Mouse (Mus musculus): Measurements from ENCODE around the gene Olfr434. TPM values are rescaled to one million over a fixed set of nuclear protein-coding genes. Genes with fewer than 3 reads are reported as not detected.
"Not testable (repeated sequence)": the region's sequence is repeated elsewhere in the genome, so short reads cannot be mapped to it uniquely, and the experiment has no call there.

Olfr434 gene
- not detected in 2 replicates for total RNA-seq (2015; ENCODE audit: low replicate concordance)
- not detected in 2 replicates for total RNA-seq (2017; ENCODE audit: low replicate concordance)

DNA sequence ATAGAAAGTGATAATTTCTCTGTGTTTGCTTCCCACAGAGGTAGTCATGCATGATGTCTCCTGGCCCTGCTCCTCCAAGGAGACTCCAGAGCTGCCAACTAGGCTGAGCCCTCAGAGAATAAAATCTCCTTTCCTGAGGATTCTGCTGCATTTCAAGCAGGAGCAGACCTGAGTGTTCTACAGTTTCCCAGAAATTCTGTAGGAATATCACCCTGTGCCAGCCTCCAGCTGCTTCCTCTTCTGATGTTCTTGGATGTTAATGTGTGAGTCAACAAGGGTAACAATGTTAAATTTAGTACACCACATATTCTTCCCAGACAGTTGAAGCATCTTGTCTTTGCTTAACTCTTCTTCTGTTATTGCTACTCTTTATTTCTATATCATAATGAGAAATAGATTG, at the start of gene Olfr434:
Olfr434 (plus strand) TSS at position 149 of the 400 bp plus-strand sequence.
- not testable (repeated sequence) for ATAC-seq (replicated peaks; ENCODE audit: low FRiP score, poor library complexity, severe bottlenecking)

DNA sequence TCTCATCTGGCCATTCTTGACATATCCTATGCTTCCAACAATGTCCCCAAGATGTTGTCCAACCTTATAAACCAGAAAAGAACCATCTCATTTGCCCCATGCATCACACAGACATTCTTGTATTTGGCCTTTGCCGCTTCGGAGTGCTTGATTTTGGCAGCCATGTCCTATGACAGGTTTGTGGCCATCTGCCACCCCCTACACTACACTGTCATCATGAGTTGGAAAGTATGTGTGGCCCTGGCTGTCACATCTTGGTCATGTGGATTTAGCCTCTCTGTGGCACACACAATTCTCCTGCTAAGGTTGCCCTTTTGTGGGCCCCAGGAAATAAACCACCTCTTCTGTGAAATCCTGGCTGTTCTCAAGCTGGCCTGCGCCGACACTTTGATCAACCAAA, 45.6 kb upstream of the Olfr434 start:
- ATAC-seq (replicated peaks; ENCODE audit: low FRiP score, poor library complexity, severe bottlenecking) = no peak

DNA sequence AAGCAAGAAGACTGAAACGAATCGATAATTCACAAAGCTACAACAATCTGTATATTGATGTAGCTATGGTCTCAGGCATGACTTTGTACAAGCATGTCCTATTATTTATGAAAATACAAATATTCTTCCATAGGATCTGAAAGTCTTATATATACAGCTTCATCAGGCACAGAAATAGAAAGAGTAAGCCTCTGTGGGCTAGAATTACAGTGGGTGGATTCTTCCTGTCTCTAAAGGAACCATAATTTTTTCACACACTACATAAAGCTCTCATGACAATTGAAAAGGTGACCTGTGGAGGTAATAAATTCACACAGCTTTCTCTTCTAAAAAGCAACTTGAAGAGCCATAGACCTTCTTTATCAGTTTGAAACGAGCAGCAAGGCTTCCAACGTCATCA, 41.0 kb upstream of the Olfr434 start, which contains the start of gene Olfr13:
Olfr13 (plus strand) TSS at position 301 of the 400 bp plus-strand sequence.
- ATAC-seq (replicated peaks; ENCODE audit: low FRiP score, poor library complexity, severe bottlenecking) = no peak

DNA sequence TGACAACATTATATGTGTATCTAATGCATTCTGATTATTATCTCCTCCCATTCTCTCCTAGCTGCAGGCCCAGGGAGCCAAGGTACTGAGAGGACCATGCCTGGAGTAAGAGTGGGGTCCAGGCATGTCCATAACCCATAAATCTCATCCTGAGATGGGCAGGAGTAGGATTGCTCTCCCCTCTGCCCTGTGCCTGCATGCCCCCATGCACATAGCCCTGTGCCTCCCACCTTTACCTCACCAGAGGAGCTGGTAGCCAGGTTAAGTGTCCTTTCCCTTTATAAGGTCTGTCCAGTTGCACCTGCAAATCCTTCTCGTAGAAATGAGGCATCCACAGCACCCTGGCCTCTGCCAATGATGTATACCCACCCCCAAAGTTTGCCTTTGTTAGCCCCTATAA, 34.7 kb upstream of the Olfr434 start:
- no peak for ATAC-seq (replicated peaks; ENCODE audit: low FRiP score, poor library complexity, severe bottlenecking)

DNA sequence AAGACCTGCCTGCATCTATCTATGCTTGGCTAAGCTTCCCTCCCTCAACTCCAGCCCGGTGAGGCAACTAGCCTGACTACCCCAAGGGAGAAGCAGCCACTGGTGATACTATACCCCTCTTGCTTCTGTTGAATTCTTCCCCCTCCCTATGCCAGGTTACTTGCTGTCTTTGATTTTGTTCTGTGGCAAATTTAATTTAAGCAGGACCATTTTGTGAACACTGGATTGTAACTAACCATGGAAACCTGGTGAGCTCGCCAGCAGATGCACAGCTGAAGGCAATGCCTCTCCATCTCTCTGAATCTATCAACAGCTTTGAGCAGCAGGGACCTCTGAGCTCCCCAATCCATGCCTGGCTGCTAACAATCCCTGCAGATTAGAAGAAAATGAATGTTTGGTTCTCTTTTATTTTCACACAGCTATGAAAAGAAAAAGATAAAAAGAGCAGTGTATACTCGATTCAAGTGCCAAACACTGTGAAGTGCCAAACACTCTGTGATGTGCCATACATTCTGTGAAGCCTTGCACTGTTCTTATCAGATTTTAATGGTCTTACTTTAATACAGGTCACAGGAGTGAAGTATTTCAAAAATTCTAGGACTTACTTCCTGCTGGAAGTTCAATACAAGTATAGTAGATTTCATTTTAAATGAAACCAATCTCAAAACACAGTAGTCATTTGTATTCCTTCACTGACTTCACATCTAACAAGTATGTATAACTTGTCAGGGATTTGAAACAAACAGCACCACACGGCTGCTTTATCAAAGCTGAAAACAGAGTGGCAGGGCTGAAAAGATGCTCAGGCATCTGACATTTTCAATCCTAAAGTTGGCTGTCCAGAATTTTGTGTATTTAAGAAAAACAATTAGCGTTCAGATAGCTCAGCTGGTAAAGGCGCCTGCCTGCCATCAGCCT, 34.0 kb upstream of the Olfr434 start:
- no peak for ATAC-seq (replicated peaks; ENCODE audit: low FRiP score, poor library complexity, severe bottlenecking)

DNA sequence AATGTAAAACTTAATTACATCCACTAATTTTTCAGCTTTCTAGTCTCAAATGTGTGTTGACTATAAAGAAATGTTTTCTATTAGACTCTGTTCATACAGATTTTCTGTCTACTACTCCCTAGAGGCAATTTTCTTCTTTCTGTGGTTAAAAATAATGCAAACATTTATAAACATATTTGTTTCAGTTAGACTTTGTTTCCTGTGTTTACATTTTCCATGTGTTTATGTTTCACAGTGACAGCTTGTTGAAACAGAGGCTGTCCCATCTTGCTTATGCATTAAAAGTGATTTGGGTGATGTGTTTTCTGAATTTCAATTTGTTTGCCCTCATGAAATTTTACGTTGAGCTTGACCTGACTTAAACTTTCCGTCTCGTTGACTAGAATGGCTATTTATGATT, 21.8 kb upstream of the Olfr434 start:
- ATAC-seq (replicated peaks; ENCODE audit: low FRiP score, poor library complexity, severe bottlenecking) = no peak

DNA sequence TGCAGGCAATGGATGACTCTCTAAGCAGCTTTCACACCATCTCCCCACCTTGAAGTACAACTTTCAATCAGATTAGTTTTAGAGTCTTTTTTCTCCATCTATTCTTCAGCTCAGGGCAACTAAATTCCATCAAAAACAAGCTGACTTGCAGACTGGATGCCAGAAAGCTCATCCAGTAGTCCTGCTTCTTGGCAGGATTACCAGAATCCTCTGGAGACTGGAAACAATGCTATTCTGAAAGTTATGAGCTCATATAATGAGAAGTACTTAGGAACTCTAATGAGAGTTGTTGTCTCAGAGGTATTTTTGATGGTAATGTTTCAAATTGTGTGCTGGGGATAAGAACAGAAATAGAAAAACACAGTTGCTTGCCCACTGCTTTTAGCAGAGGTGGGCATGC, 16.0 kb upstream of the Olfr434 start, which contains the start of gene Olfr435:
Olfr435 (plus strand) TSS at position 366 of the 400 bp plus-strand sequence.
- no peak for ATAC-seq (replicated peaks; ENCODE audit: low FRiP score, poor library complexity, severe bottlenecking)

DNA sequence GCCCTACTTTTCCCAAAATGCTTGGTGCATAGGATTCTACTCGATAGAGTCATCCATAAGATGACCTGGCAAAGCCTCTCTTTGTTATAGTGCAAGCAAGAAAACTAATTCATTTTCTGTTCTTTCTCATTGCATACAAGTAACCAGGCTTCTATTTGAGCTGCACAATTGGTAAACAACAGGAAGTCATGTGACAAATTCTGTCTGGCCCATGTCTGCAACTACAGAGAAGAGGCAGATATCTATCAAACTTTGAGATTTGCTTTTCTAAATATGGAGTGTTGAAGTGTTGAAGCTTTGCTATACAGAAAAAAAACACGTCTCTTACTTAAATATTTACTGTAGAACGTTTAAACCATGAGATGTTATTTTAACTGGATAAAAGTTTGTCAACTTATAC, 14.7 kb upstream of the Olfr434 start:
- ATAC-seq (replicated peaks; ENCODE audit: low FRiP score, poor library complexity, severe bottlenecking) = no peak

DNA sequence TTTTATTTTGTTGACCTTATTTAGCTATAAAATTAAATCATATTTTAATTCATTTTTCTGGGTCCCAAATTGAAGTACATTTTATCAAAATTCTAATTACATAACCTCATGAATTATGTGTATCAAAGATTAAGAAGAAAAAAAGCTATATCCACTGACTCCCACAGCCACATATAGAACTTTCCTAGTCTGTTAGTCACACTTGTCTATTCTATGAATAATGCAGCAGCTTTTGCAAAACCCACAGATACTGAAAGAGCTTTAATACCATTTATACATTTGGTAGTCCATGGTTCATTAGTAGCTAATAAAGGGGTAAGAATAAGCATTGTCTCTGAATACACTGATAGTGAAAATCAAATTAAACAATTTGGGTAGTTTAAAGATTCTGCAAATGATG, 10.0 kb upstream of the Olfr434 start:
- ATAC-seq (replicated peaks; ENCODE audit: low FRiP score, poor library complexity, severe bottlenecking) = no peak

DNA sequence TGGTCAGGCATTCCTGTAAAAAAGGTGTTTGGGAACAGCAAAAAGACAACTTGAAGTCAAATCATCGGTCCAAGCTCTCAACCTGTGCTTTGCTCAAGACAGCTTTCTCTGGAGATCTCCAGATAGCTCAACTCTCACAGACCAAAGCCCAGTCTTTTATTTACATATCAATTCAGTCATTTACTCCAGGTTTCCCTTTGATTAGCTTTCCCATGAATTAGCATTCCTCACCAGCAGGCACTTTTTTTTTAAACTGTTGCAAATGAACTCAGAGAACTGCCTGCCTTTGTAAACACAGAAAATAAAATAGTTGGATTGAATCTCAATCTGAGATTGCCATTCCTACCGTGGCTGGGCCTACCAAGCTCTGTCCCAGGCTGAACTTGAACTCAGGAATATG, 7.5 kb upstream of the Olfr434 start:
- ATAC-seq (replicated peaks; ENCODE audit: low FRiP score, poor library complexity, severe bottlenecking) = no peak

DNA sequence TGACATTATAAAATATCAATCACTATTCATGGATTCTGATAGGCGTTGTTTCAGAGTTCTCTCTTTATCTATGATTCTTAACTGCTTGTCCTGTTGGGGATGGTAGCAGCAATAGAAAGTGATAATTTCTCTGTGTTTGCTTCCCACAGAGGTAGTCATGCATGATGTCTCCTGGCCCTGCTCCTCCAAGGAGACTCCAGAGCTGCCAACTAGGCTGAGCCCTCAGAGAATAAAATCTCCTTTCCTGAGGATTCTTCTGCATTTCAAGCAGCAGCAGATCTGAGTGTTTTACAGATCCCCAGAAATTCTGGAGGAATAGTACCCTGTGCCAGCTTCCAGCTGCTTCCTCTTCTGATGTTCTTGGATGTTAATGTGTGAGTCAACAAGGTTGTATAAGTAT, 18.4 kb downstream of the Olfr434 start, which contains the start of gene Olfr47:
Olfr47 (plus strand) TSS at position 275 of the 400 bp plus-strand sequence.
- ATAC-seq (replicated peaks; ENCODE audit: low FRiP score, poor library complexity, severe bottlenecking) = not testable (repeated sequence)

DNA sequence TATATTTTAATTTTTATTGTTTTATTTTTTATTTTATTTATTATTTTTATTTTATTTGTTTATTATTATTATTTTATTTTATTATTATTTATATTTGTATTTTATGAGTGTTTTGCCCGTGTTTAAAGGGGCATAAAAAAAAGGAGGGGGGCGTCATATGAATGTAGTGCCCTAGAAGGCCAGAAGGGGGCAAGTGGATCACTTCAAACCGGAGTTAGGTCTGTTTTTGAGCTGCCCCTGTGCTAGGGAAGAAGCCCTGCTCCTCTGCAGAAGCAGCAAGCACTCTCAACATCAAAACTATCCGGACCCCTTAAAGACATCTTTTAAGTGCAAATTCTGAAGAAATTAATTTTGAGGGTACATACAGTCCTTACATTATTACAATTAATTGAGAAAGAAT, 29.2 kb downstream of the Olfr434 start:
- no peak for ATAC-seq (replicated peaks; ENCODE audit: low FRiP score, poor library complexity, severe bottlenecking)

DNA sequence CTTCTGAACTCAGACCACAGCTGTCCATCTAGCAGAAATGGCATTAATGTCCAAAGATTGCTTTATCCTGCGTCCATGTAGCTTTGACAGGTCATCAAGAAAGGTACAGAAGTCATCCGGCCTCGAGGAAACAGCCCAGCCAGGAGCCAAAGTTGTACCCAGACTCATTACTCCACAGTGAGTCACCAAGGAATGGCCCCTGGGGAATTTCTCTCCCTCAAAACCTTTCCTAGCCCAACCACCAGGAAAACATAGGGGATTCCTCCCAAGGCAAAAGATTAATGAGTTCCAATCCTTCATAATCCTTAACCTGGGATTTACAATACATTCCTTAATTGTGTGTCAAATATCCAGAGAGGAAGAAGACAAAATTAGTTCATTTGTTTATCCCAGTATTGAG, 34.6 kb downstream of the Olfr434 start:
- ATAC-seq (replicated peaks; ENCODE audit: low FRiP score, poor library complexity, severe bottlenecking) = no peak

DNA sequence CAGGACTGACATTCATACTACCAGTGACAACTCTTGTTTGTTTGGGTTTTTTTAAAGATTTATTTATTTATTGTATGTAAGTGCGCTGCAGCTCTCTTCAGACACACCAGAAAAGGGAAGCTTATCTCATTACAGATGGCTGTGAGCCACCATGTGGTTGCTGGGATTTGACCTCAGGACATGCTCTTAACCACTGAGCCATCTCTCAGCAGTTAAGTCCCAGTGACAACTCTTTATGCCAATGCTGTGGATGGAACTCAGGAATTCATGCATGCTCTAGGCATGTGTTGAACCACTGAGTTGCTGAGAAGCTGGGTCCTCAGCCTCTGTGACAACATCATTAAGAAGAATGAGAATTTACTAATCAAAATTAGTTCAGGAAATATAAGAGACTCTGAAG, 40.2 kb downstream of the Olfr434 start:
- no peak for ATAC-seq (replicated peaks; ENCODE audit: low FRiP score, poor library complexity, severe bottlenecking)

DNA sequence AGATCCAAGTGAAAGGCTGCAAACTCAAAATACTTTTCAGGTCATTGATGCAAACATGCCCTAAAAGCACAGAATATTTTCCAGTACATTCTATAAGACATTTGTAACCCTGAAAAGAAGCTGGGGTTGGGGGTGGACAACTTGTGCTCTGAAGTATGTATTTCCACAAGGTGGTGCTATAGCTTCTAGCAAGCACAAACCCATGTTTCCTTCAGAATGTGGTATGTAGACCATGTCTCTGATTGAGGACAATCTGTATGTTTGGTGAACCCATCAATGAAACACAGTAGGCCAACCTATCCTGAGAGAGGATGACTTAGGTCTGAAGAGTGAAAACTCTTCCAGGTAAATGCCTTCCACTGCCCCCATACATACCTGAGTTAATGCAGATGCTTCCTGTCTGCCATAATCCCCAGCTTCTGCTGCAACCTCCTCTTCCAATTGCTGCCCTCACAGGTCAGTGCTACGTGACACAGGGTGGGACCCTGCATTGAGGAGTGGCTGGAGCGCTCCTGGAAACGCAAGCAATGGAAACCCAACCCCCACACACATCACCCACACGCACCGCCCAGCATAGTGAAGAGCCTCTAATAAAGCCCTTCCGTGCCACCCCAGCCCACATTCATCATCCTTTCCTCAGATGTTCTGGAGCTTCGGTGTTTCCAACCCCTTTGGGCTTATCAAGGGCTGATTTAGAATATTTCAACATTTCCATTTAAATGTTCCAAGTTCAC, 41.5 kb downstream of the Olfr434 start:
- ATAC-seq (replicated peaks; ENCODE audit: low FRiP score, poor library complexity, severe bottlenecking) = no peak

DNA sequence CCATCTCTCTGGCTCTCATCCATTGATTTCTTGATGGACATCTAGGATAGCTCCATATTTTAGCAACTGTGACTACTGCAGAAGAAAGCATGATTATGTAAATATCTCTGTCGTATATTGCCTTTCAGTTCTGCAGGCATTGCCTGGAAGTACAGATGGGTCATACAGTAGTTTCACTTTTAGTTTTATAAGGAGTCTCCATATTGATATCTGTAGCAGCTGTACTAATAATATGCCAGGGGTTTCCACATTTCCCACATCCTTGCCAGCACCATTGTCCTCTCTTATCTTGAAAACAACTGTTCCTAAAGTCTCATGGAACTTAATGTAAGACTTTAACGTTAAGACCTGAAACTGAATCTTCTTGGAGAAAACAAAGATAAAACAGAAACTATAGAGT, 47.9 kb downstream of the Olfr434 start:
- ATAC-seq (replicated peaks; ENCODE audit: low FRiP score, poor library complexity, severe bottlenecking) = no peak

DNA sequence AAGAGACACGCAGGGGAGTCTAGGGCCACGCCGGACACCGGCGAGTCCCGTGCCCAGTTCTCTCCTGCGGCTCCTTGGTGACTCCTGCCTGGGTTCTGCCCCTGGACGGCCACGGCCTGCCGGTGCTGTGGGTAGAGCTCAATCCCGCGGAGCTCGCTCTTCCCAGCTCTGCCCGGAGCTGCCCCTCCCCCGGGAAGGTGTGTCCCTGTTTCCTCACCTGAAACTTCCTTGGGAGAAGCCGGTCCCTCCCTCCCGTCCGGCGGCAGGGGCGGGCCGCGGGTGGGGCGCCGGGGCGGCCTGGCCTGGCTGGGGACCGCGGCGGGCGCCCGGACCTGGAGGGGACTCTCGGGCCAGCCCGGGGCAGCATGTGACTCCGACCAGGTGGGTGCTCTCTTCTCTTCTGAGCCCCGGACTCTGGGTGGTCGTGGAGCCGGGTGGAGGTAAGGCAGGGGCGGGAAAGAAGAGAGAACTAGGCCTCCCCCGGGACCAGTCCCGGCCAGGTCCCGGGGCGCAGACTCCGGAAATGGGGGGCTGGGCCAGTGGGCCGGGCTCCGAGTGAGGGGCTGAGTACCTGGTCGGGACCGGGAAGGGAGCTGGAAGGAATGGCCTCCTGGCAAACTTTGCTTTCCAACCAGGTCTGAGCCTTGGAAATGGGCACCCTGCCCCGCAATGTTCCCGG, 52.7 kb downstream of the Olfr434 start, which contains the start of gene Arhgef5:
Arhgef5 (plus strand) TSS at position 220 of the 679 bp plus-strand sequence.
- no peak for ATAC-seq (replicated peaks; ENCODE audit: low FRiP score, poor library complexity, severe bottlenecking)

DNA sequence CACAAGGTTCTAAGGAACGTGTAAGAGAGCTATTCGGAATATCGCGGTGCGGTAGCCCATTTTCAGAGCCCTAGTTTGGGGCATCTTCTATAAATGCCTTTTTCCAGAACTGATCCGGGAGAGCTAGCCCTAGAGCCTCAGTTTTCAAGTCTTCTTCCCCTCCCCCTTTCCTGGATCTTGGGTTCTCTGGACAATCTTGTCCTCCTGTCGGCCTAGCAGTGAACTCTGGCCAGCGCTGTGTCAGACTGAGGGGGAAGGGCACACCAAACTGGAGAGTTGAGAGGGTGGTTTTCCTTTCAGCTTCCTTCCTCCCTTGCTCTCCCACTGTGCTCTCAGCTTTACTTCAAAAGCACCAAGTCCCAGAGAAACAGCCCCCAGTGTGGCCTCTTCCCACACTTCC, 53.5 kb downstream of the Olfr434 start:
- no peak for ATAC-seq (replicated peaks; ENCODE audit: low FRiP score, poor library complexity, severe bottlenecking)

All from erythroid progenitor cell, adult 5-6 weeks (primary cell).